Mouse (Mus musculus) forebrain, embryonic 11.5 days (tissue): ENCODE results near the gene Crocc2. TPM values are rescaled to one million over a fixed set of nuclear protein-coding genes. Genes with fewer than 3 reads are reported as not detected.

Source experiments
- ATAC-seq: fragments of 200-750 bp; cut with Nextera tagmentation; replicated peaks from 2 replicates; pipeline ENCODE4 v1.8.0; 2017; ENCODE audit warnings: moderate TSS enrichment; ENCODE audit not compliant: low FRiP score
- DNase-seq: peaks from one replicate; pipeline ENCODE4 v3.0.0-alpha.2; 2017; ENCODE audit warnings: low spot score
- H3K27ac ChIP-seq: fragments of 300-500 bp; sonication (generic); 2 replicates; pipeline ENCODE4 v1.5.1; 2014; ENCODE audit warnings: low read depth, low read length
- H3K27me3 ChIP-seq: fragments of 300-500 bp; sonication (generic); 2 replicates; pipeline ENCODE4 v1.6.1; 2014; ENCODE audit warnings: mild to moderate bottlenecking, low read length, mixed read lengths; ENCODE audit not compliant: control insufficient read depth, insufficient read depth
- H3K36me3 ChIP-seq: fragments of 300-500 bp; sonication (generic); 2 replicates; pipeline ENCODE4 v1.6.1; 2014; ENCODE audit warnings: mild to moderate bottlenecking, low read length, moderate library complexity, mixed read lengths; ENCODE audit not compliant: control insufficient read depth, insufficient read depth
- H3K4me1 ChIP-seq: fragments of 300-500 bp; sonication (generic); replicated peaks from 2 replicates; pipeline ENCODE4 v1.6.1; 2014; ENCODE audit warnings: low read length, mixed read lengths; ENCODE audit not compliant: control insufficient read depth, insufficient read depth
- H3K4me2 ChIP-seq: fragments of 300-500 bp; sonication (generic); 2 replicates; pipeline ENCODE4 v1.6.1; 2014; ENCODE audit warnings: low read depth, mild to moderate bottlenecking, low read length, moderate library complexity, mixed read lengths; ENCODE audit not compliant: severe bottlenecking
- H3K4me3 ChIP-seq: fragments of 300-500 bp; sonication (generic); 2 replicates; pipeline ENCODE4 v1.5.1; 2014; ENCODE audit warnings: low read depth, low read length
- H3K9ac ChIP-seq: fragments of 300-500 bp; sonication (generic); 2 replicates; pipeline ENCODE4 v1.6.1; 2014; ENCODE audit warnings: low read length
- H3K9me3 ChIP-seq: fragments of 300-500 bp; sonication (generic); 2 replicates; pipeline ENCODE4 v1.6.1; 2016; ENCODE audit warnings: low read length, mixed read lengths; ENCODE audit not compliant: control insufficient read depth
- WGBS: fragments of 180-500 bp; shearing (Covaris S2); extraction: QIAGEN DNeasy Blood & Tissue Kit; methylation state at CpG from one replicate; pipeline ENCODE4 v1.1.7; 2014; 5-methylcytosine and 5-hydroxymethylcytosine counted together
- polyA plus RNA-seq: library from polyadenylated mRNA; unstranded; fragments of >200 nt; fragmentation: Nextera tagmentation; extraction: Ambion mirVana; gene quantifications from 2 replicates; pipeline ENCODE4 v1.2.1, GENCODE M21; 2014

Gene Crocc2
- polyA plus RNA-seq, 1 experiment from 2014 or later = 0.07 TPM

DNA sequence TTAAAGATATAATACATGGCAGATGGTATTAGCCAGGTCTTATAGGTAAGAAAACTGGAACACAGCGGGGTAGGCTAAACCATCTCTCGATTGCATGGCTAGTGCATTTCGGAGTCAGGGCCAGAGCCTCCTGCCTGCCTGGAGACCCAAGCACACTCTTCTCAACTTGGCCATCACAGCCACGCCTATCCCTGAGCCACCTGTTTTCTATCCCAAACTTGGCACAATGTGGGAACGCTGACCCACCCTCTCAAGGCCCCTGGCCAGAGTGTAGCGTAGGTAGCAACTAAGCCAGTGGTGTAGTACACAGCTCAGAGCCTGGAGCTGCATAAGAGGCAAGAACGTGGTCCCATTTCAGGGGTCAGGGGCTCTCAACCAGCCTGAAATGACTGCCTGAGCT, 87.2 kb downstream of the Crocc2 start:
- Histone ChIP-seq H3K27me3 (no peaks in the 10 kb centered on the region), H3K27ac (no peak overlapping the region), H3K9ac (no peak overlapping the region), H3K4me2 (no peak overlapping the region), H3K4me3 (no peak overlapping the region), H3K36me3 (no peaks in the 10 kb centered on the region), H3K9me3 (no peaks in the 10 kb centered on the region), H3K4me1 (no peaks in the 10 kb centered on the region)
- peak; percentile 15 for DNase-seq
- ATAC-seq = no peak
- WGBS = 91% methylated on average over 7 of the region's 7 CpGs

DNA sequence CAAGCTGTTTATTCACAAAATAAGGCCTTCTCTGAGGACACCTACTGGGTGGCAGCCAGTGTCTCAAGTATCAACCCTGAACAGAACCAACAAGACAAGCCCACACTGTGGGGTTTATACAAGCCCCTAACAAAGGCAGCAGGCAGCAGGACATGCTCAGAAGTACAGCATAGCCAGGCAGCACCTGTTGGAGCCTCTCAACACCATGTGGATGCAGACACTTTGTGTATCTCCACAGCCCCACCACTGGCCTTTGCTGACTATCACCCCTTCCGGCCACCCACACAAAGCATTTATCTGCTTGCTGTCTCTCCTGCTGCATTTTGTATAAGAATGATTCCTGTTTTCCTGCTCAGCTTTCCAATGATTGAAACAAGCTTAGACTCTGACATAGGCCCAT, 89.0 kb downstream of the Crocc2 start:
- no peak overlapping the region for H3K4me2 ChIP-seq
- no peak for ATAC-seq
- DNase-seq = peak; percentile 10
- no peak overlapping the region for H3K9ac ChIP-seq
- no peaks in the 10 kb centered on the region for H3K27me3 ChIP-seq
- no peak overlapping the region for H3K27ac ChIP-seq
- WGBS = 83% methylated on average over 1 of the region's 1 CpGs
- no peak overlapping the region for H3K4me3 ChIP-seq
- H3K9me3 ChIP-seq = no peaks in the 10 kb centered on the region
- H3K36me3 ChIP-seq = no peaks in the 10 kb centered on the region
- H3K4me1 ChIP-seq = no peaks in the 10 kb centered on the region

DNA sequence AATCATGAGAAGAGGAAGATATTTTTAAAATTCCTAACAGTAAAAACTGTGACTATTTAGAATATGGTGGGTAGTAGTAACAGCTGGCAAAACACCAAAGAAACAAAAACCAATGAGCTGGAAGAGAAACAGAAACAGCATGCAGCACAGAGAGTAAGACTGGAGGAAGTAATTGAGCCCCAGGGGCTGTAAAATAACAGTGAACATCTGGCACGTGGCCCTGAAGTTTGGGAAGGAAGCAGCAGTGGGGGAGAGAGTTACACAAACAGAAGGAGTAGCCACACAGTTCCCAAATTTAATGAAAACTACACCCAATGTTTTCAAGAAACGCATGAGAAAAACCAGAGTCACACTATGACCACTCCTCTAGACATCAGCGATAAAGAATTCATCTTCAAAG, 98.7 kb downstream of the Crocc2 start:
- Histone ChIP-seq H3K4me2 (no peak overlapping the region), H3K27me3 (no peaks in the 10 kb centered on the region), H3K4me3 (no peak overlapping the region), H3K9me3 (no peaks in the 10 kb centered on the region), H3K27ac (no peak overlapping the region), H3K36me3 (no peaks in the 10 kb centered on the region), H3K9ac (no peak overlapping the region), H3K4me1 (no peaks in the 10 kb centered on the region)
- 60% methylated on average over 3 of the region's 3 CpGs for WGBS
- DNase-seq (no peak), ATAC-seq (no peak)

DNA sequence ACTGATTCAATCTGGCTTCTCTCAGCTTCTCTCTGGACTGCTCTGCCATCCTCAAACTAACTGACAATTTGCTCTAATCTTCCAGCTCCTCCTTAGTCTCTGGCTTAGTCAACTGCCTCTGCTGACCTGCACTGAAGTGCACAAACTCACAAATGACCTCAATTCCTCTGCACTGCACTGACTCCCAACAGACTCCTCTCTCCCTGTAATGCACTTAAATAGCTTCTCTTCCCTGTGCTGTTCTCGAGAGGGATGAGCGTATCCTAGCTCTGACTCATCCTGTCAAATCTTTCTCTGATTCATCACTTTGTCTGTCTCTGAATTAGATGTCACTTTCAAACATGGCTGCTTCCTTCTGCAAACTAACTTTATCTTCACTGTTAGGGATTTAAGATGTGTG, 99.7 kb downstream of the Crocc2 start:
- H3K36me3 ChIP-seq = no peaks in the 10 kb centered on the region
- H3K4me2 ChIP-seq = no peak overlapping the region
- no peak for ATAC-seq
- DNase-seq = no peak
- H3K27ac ChIP-seq = no peak overlapping the region
- 86% methylated on average over 2 of the region's 2 CpGs for WGBS
- no peaks in the 10 kb centered on the region for H3K9me3 ChIP-seq
- no peak overlapping the region for H3K9ac ChIP-seq
- no peak overlapping the region for H3K4me3 ChIP-seq
- H3K27me3 ChIP-seq = no peaks in the 10 kb centered on the region
- no peaks in the 10 kb centered on the region for H3K4me1 ChIP-seq

DNA sequence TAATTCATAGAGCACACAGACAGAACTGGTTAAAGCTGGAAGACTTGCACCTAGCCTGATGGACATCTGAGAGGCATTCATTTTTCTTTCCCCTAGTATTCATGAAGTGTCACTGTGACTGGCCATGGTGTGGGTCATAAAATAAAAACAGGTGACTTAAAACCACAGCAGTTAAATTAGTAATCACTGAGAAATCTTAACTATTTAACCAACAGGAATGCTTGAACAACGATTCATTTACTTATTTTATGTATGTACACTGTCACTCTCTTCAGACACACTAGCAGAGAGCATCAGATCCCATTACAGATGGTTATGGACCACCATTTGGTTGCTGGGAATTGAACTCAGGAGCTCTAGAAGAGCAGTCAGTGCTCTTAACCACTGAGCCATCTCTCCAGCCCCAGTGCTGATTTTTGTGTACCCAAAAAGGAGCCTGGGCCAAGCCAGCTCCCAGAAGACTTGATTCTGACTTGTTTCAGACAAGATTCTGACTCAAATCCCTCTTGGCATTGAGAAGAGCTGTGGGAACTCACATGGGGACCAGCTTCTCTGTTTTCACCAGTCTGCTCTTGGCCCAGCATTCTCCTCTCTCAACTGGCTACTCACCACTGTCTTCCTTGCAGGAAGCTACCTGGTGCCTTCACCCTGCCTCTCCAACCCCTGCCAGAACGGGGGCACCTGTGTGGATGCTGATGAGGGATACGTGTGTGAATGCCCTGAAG, 102.2 kb downstream of the Crocc2 start:
- no peak for DNase-seq
- no peak for ATAC-seq
- 75% methylated on average over 3 of the region's 3 CpGs for WGBS
- Histone ChIP-seq H3K4me2 (no peak overlapping the region), H3K36me3 (no peaks in the 10 kb centered on the region), H3K4me3 (no peak overlapping the region), H3K9me3 (no peaks in the 10 kb centered on the region), H3K4me1 (no peaks in the 10 kb centered on the region), H3K27me3 (no peaks in the 10 kb centered on the region), H3K9ac (no peak overlapping the region), H3K27ac (no peak overlapping the region)

DNA sequence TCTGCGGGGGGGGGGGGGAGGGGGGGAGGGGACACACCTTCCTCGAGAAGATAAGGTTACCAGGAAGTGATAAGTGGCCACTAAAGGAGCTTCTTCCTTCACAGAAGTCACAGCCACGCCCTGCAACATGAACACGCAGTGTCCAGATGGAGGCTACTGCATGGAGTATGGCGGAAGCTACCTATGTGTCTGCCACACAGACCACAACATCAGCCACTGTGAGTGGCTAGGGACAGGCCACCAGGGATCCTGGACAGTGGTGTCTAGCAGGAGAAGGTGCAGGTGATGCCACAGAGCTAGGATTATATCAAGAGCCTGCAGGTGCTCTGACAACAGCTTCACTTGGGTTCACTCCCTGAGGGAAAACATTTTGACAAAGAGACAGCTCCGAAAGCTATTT, 103.2 kb downstream of the Crocc2 start:
- 89% methylated on average over 5 of the region's 6 CpGs for WGBS
- H3K4me2 ChIP-seq = no peak overlapping the region
- no peaks in the 10 kb centered on the region for H3K27me3 ChIP-seq
- no peak for ATAC-seq
- no peak overlapping the region for H3K9ac ChIP-seq
- no peak for DNase-seq
- no peaks in the 10 kb centered on the region for H3K4me1 ChIP-seq
- no peak overlapping the region for H3K27ac ChIP-seq
- no peak overlapping the region for H3K4me3 ChIP-seq
- no peaks in the 10 kb centered on the region for H3K36me3 ChIP-seq
- no peaks in the 10 kb centered on the region for H3K9me3 ChIP-seq

DNA sequence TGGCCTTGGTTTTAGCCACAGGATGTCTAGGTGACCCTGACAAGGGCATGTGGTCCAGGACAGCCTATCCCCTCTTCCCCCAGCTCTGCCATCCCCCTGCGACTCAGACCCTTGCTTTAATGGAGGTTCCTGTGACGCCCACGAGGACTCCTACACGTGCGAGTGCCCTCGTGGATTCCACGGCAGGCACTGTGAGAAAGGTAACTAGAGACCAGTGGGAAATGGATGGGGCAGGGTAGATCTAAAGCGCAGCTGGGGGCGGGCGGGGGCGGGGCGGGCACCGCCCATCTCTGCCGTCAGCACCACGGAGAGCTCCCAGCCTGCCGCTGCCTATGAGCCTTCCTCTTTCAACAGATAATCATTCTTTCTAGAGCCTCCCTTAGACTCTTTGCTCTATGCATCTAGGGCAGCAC, 103.9 kb downstream of the Crocc2 start:
- Histone ChIP-seq H3K4me1 (no peaks in the 10 kb centered on the region), H3K27me3 (no peaks in the 10 kb centered on the region), H3K27ac (no peak overlapping the region), H3K9me3 (no peaks in the 10 kb centered on the region), H3K4me3 (no peak overlapping the region), H3K4me2 (peak overlapping the region; percentile 8; the same call in 1 of the 2 replicates), H3K9ac (no peak overlapping the region), H3K36me3 (no peaks in the 10 kb centered on the region)
- WGBS = under 1% methylated on average over 16 of the region's 16 CpGs
- DNase-seq (peak; percentile 78), ATAC-seq (0 out of 2 replicates have a peak, but pooled peaks have one; percentile 15)

DNA sequence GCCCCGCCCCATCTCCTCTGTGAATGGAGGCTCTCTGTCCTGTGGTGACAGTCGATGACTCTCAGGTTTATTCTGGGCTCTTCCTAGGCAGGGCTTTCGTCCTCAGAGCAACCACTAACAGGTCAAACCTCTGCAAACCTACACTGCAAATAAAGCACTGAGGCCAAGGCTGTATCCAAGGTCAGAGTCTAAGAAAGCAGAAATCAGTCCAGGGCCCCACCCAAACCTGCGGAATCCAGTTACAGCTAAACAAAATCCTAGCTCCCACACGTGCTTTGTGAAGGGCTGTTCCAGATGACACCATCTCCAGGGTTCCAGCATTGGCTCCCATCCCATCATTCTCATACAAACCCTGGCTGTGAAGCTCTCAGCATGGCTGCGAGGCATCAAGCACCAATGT, 107.0 kb downstream of the Crocc2 start:
- no peak for DNase-seq
- no peaks in the 10 kb centered on the region for H3K36me3 ChIP-seq
- no peaks in the 10 kb centered on the region for H3K9me3 ChIP-seq
- no peak overlapping the region for H3K4me3 ChIP-seq
- no peak for ATAC-seq
- no peak overlapping the region for H3K4me2 ChIP-seq
- H3K27ac ChIP-seq = no peak overlapping the region
- H3K4me1 ChIP-seq = no peaks in the 10 kb centered on the region
- no peak overlapping the region for H3K9ac ChIP-seq
- WGBS = 83% methylated on average over 6 of the region's 6 CpGs
- H3K27me3 ChIP-seq = no peaks in the 10 kb centered on the region

DNA sequence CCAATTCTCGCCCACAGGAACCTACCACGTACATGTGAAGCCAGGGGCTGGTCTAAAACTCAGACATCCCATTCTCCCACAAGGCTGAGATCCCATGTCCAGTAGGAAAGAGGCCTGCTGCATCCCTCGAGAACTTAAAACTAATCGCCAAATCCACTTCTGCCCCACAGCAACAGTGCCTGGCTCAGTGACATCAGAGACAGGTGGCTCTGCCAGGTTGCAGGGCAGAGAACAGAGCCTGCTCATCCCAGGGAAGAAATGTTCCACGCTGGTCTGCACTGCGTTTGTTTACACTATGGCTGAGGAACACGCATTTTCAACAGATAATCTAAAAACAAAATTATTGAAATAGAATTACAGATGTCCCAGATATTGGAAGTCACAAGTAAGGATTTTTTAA, 108.5 kb downstream of the Crocc2 start:
- DNase-seq (no peak), ATAC-seq (no peak)
- WGBS = 79% methylated on average over 7 of the region's 7 CpGs
- no peaks in the 10 kb centered on the region for H3K9me3 ChIP-seq
- no peak overlapping the region for H3K9ac ChIP-seq
- no peak overlapping the region for H3K4me2 ChIP-seq
- H3K27me3 ChIP-seq = no peaks in the 10 kb centered on the region
- H3K4me3 ChIP-seq = no peak overlapping the region
- no peaks in the 10 kb centered on the region for H3K36me3 ChIP-seq
- no peaks in the 10 kb centered on the region for H3K4me1 ChIP-seq
- H3K27ac ChIP-seq = no peak overlapping the region
